Mouse (Mus musculus) layer of hippocampus, postnatal 25 days (tissue): Measurements from ENCODE around the gene Plppr2. TPM values are rescaled to one million over a fixed set of nuclear protein-coding genes. Genes with fewer than 3 reads are reported as not detected.

Experiments
- total RNA-seq, 2 experiments: library from RNA; stranded (reverse); gene quantifications; 2 replicates each; pipeline ENCODE4 v1.2.3; 2021

The Plppr2 gene
- total RNA-seq, 2 experiments from 2014 or later: 334 to 345 TPM

Other genes starting within 250 kb of the Plppr2 start
- 10 to 100 TPM; 20.5 to 20.7 TPM for gene Ldlr, start 213.6 kb upstream of the Plppr2 start, total RNA-seq
- gene Spc24, start 176.7 kb upstream of the Plppr2 start, total RNA-seq: 1 to 10 TPM; 1.1 to 2.5 TPM
- 1 to 10 TPM; 6.3 to 7.4 TPM for gene Kank2, start 138.3 kb upstream of the Plppr2 start, total RNA-seq
- gene Angptl8, start 101.5 kb upstream of the Plppr2 start, total RNA-seq: not detected
- gene Dock6, start 84.4 kb upstream of the Plppr2 start, total RNA-seq: 10 to 100 TPM; 13.1 to 18.4 TPM
- 10 to 100 TPM; 19.5 to 24.0 TPM for gene Rab3d, start 18.8 kb upstream of the Plppr2 start, total RNA-seq
- gene Ccdc159, start 9.6 kb upstream of the Plppr2 start, total RNA-seq: 10 to 100 TPM; 13.2 to 18.5 TPM
- 10 to 100 TPM; 40.2 to 45.0 TPM for gene Tmem205, start 9.5 kb upstream of the Plppr2 start, total RNA-seq
- 10 to 100 TPM; 14.7 to 16.0 TPM for gene Swsap1, start 18.7 kb downstream of the Plppr2 start, total RNA-seq
- 1 to 10 TPM; 7.3 to 9.5 TPM for gene Epor, start 26.5 kb downstream of the Plppr2 start, total RNA-seq
- 1 to 10 TPM; 1.5 to 1.9 TPM for gene Rgl3, start 52.4 kb downstream of the Plppr2 start, total RNA-seq
- gene Ccdc151, start 65.6 kb downstream of the Plppr2 start, total RNA-seq: 1 to 10 TPM; 7.0 to 7.6 TPM
- gene Prkcsh, start 65.8 kb downstream of the Plppr2 start, total RNA-seq: 100 to 1,000 TPM; 107 to 108 TPM
- gene Elavl3, start 115.0 kb downstream of the Plppr2 start, total RNA-seq: 100 to 1,000 TPM; 155 to 158 TPM
- gene Gm49318, start 134.2 kb downstream of the Plppr2 start, total RNA-seq: 1 to 10 TPM; 1.2 to 3.9 TPM
- gene Zfp653, start 134.3 kb downstream of the Plppr2 start, total RNA-seq: 10 to 100 TPM; 17.9 to 22.1 TPM
- 10 to 100 TPM; 45.6 to 45.8 TPM for gene Ecsit, start 148.4 kb downstream of the Plppr2 start, total RNA-seq
- 1 to 10 TPM in 1 of 2 experiments, under 1 TPM in 1; 0.32 to 1.2 TPM for gene Cnn1, start 162.2 kb downstream of the Plppr2 start, total RNA-seq
- 10 to 100 TPM; 53.1 to 57.9 TPM for gene Elof1, start 180.1 kb downstream of the Plppr2 start, total RNA-seq
- gene Acp5, start 198.7 kb downstream of the Plppr2 start, total RNA-seq: under 1 TPM; 0.54 to 0.91 TPM
- gene Pigyl, start 219.8 kb downstream of the Plppr2 start, total RNA-seq: 10 to 100 TPM; 48.2 to 54.3 TPM